Mouse (Mus musculus): Measurements from ENCODE around the gene Pnmal1. TPM values are rescaled to one million over a fixed set of nuclear protein-coding genes. Genes with fewer than 3 reads are reported as not detected.

Pnmal1 gene
- polyA plus RNA-seq, 1 experiment from 2014 or later, result 53.1 TPM

- Histone ChIP-seq H3K27me3 (no peaks in the 10 kb centered on the region), H3K27ac (replicated peaks) (no peak overlapping the region), H3K36me3 (peaks cover 77% of the 10 kb centered on the region), H3K4me1 (peaks cover 12% of the 10 kb centered on the region), H3K4me3 (no peak overlapping the region), H3K4me2 (replicated peaks) (no peak overlapping the region), H3K9me3 (no peaks in the 10 kb centered on the region), H3K9ac (replicated peaks) (no peak overlapping the region)
- WGBS, result 92% methylated on average over 7 of the region's 7 CpGs
- ATAC-seq (replicated peaks), result no peak
These were observed 52.6 kb downstream of the Pnmal1 start for GRCm38 (mm10) chr7:17011909-17012590.

Other genes with a start within 250 kb of the Pnmal1 start
- 0.13 and 0.18 TPM in 2 replicates for gene Ceacam9, start 237.8 kb upstream of the Pnmal1 start, polyA plus RNA-seq (2015; fragmentation: Nextera tagmentation; extraction: Ambion mirVana)
- gene Ap2s1, start 221.3 kb upstream of the Pnmal1 start, polyA plus RNA-seq (2015; fragmentation: Nextera tagmentation; extraction: Ambion mirVana), result 395 and 401 TPM in 2 replicates
- gene Slc1a5, start 178.3 kb upstream of the Pnmal1 start, polyA plus RNA-seq (2015; fragmentation: Nextera tagmentation; extraction: Ambion mirVana), result 10.0 and 13.6 TPM in 2 replicates
- 185 and 193 TPM in 2 replicates for gene Strn4, start 143.8 kb upstream of the Pnmal1 start, polyA plus RNA-seq (2015; fragmentation: Nextera tagmentation; extraction: Ambion mirVana)
- gene Fkrp, start 142.9 kb upstream of the Pnmal1 start, polyA plus RNA-seq (2015; fragmentation: Nextera tagmentation; extraction: Ambion mirVana), result 28.2 and 29.0 TPM in 2 replicates
- gene Prkd2, start 116.8 kb upstream of the Pnmal1 start, polyA plus RNA-seq (2015; fragmentation: Nextera tagmentation; extraction: Ambion mirVana), result 7.0 and 8.0 TPM in 2 replicates
- gene Dact3, start 84.4 kb upstream of the Pnmal1 start, polyA plus RNA-seq (2015; fragmentation: Nextera tagmentation; extraction: Ambion mirVana), result 3.3 and 3.4 TPM in 2 replicates
- 4.4 TPM in 2 replicates for gene Gng8, start 67.9 kb upstream of the Pnmal1 start, polyA plus RNA-seq (2015; fragmentation: Nextera tagmentation; extraction: Ambion mirVana)
- gene Ptgir, start 53.2 kb upstream of the Pnmal1 start, polyA plus RNA-seq (2015; fragmentation: Nextera tagmentation; extraction: Ambion mirVana), result 0.13 and 0.29 TPM in 2 replicates
- 291 and 305 TPM in 2 replicates for gene Calm3, start 35.6 kb upstream of the Pnmal1 start, polyA plus RNA-seq (2015; fragmentation: Nextera tagmentation; extraction: Ambion mirVana)
- gene Pnmal2, start 15.0 kb upstream of the Pnmal1 start, polyA plus RNA-seq (2015; fragmentation: Nextera tagmentation; extraction: Ambion mirVana), result 87.4 and 102 TPM in 2 replicates
- gene Gm42372, start 23.4 kb downstream of the Pnmal1 start, polyA plus RNA-seq (2015; fragmentation: Nextera tagmentation; extraction: Ambion mirVana), result 3.7 and 4.3 TPM in 2 replicates
- 6.8 and 7.0 TPM in 2 replicates for gene Ccdc8, start 33.0 kb downstream of the Pnmal1 start, polyA plus RNA-seq (2015; fragmentation: Nextera tagmentation; extraction: Ambion mirVana)
- gene Ppp5c, start 68.2 kb downstream of the Pnmal1 start, polyA plus RNA-seq (2015; fragmentation: Nextera tagmentation; extraction: Ambion mirVana), result 103 and 111 TPM in 2 replicates
- 4.3 and 4.9 TPM in 2 replicates for gene Hif3a, start 102.7 kb downstream of the Pnmal1 start, polyA plus RNA-seq (2015; fragmentation: Nextera tagmentation; extraction: Ambion mirVana)
- 1.7 and 2.7 TPM in 2 replicates for gene Psg16, start 114.4 kb downstream of the Pnmal1 start, polyA plus RNA-seq (2015; fragmentation: Nextera tagmentation; extraction: Ambion mirVana)
- gene Ceacam3, start 190.6 kb downstream of the Pnmal1 start, polyA plus RNA-seq (2015; fragmentation: Nextera tagmentation; extraction: Ambion mirVana), result 0.05 TPM in 1 of 2 replicates, not detected in the other
- not detected in 2 replicates for gene Psg29, start 243.8 kb downstream of the Pnmal1 start, polyA plus RNA-seq (2015; fragmentation: Nextera tagmentation; extraction: Ambion mirVana)

Measured in forebrain, embryonic 15.5 days (tissue).